Mouse (Mus musculus) heart, postnatal 0 days (tissue): ENCODE results near the gene Gm49325.

Experiments
- CTCF ChIP-seq: IDR thresholded peaks from 2 replicates; pipeline ENCODE4 v1.5.1; 2016; ENCODE audit warnings: antibody characterized with exemption, control low read depth, low read depth
- EP300 ChIP-seq: IDR thresholded peaks from 2 replicates; pipeline ENCODE4 v1.6.1; 2016; ENCODE audit warnings: antibody characterized with exemption, low read depth

- no peak for TF ChIP-seq EP300
- TF ChIP-seq CTCF: peak; percentile 30
Measured at GRCm38 (mm10) chr10:77629970-77630369, 24.0 kb downstream of the Gm49325 start.
